Mouse (Mus musculus) midbrain, embryonic 10.5 days (tissue): ENCODE measurements at regions not wholly inside any gene's neighbourhood (a gene's known extent, or its start where the extent isn't known, plus 50 kb on each side); places are given as distances from the start of the nearest gene placed in this dataset.

Experiments
- DNase-seq: peaks from one replicate; pipeline ENCODE4 v3.0.0-alpha.2; 2017; ENCODE audit warnings: low spot score
- H3K27ac ChIP-seq: fragments of 300-500 bp; sonication (generic); replicated peaks from 2 replicates; pipeline ENCODE4 v1.5.1; 2016; ENCODE audit warnings: mild to moderate bottlenecking
- H3K27me3 ChIP-seq: fragments of 300-500 bp; sonication (generic); 2 replicates; pipeline ENCODE4 v1.6.1; 2016; ENCODE audit warnings: low read depth, mild to moderate bottlenecking; ENCODE audit not compliant: poor library complexity, severe bottlenecking
- H3K36me3 ChIP-seq: fragments of 300-500 bp; sonication (generic); 2 replicates; pipeline ENCODE4 v1.6.1; 2016; ENCODE audit warnings: mild to moderate bottlenecking, moderate library complexity
- H3K4me1 ChIP-seq: fragments of 300-500 bp; sonication (generic); 2 replicates; pipeline ENCODE4 v1.6.1; 2016
- H3K4me3 ChIP-seq: fragments of 300-500 bp; sonication (generic); 2 replicates; pipeline ENCODE4 v1.5.1; 2016; ENCODE audit warnings: mild to moderate bottlenecking, moderate library complexity
- H3K9me3 ChIP-seq: fragments of 300-500 bp; sonication (generic); replicated peaks from 2 replicates; pipeline ENCODE4 v1.6.1; 2016; ENCODE audit warnings: mild to moderate bottlenecking
- WGBS: fragments of 180-500 bp; shearing (Covaris S2); methylation state at CpG from one replicate; pipeline ENCODE4 v1.1.7; 2016; 5-methylcytosine and 5-hydroxymethylcytosine counted together

GRCm38 (mm10) chr17:15205799-15206198 is 164.5 kb upstream of the Gm3448 start:
- Histone ChIP-seq H3K4me3 (no peak overlapping the region), H3K27ac (no peak overlapping the region), H3K36me3 (no peaks in the 10 kb centered on the region), H3K27me3 (peaks cover 32% of the 10 kb centered on the region), H3K9me3 (no peaks in the 10 kb centered on the region), H3K4me1 (peaks cover 43% of the 10 kb centered on the region)
- 74% methylated on average over 4 of the region's 4 CpGs for WGBS
- DNase-seq = no peak

DNA sequence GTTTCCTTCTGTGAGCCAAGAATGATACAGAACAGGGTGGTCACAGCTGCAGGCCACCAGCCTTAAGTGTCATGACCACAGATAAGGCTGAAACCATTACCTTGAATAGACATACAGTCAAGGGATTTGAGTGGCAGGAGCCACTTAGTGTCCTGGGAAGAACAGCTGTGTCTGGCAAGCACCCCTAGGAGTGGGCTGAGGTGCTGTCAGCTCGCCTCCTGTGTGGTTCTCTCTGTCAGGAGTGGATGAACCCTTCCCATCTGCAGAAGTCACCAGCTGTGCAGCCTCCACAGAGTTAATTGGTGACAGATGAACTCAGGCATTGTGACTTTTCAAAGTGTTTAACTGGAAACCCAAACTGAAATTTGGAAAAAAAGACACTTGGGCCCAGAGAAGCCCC is 163.2 kb upstream of the Gm3448 start:
- no peaks in the 10 kb centered on the region for H3K36me3 ChIP-seq
- no peak for DNase-seq
- peaks cover 46% of the 10 kb centered on the region for H3K4me1 ChIP-seq
- peaks cover 32% of the 10 kb centered on the region for H3K27me3 ChIP-seq
- no peaks in the 10 kb centered on the region for H3K9me3 ChIP-seq
- H3K27ac ChIP-seq = no peak overlapping the region
- no peak overlapping the region for H3K4me3 ChIP-seq
- 68% methylated on average over 1 of the region's 1 CpGs for WGBS

- Histone ChIP-seq H3K27ac (peak overlapping the region; percentile 82), H3K4me1 (peaks cover 30% of the 10 kb centered on the region), H3K27me3 (peaks cover 17% of the 10 kb centered on the region; the same call in 1 of the 2 replicates), H3K9me3 (no peaks in the 10 kb centered on the region), H3K4me3 (no peak overlapping the region), H3K36me3 (no peaks in the 10 kb centered on the region)
- DNase-seq = no peak
- 42% methylated on average over 3 of the region's 3 CpGs for WGBS
These were observed 157.9 kb upstream of the Gm3448 start for GRCm38 (mm10) chr17:15199235-15199634.

- H3K4me1 ChIP-seq = peaks cover 42% of the 10 kb centered on the region
- 90% methylated on average over 6 of the region's 6 CpGs for WGBS
- DNase-seq = no peak
These were observed 156.0 kb upstream of the Gm3448 start for GRCm38 (mm10) chr17:15197361-15197760.

GRCm38 (mm10) chr17:15195819-15196218 is 154.5 kb upstream of the Gm3448 start:
- Histone ChIP-seq H3K4me1 (peaks cover 42% of the 10 kb centered on the region), H3K9me3 (no peaks in the 10 kb centered on the region), H3K27ac (peak overlapping the region; percentile 78), H3K27me3 (0 out of 2 replicates have a peak, but pooled peaks cover 9% of the 10 kb centered on the region), H3K36me3 (no peaks in the 10 kb centered on the region), H3K4me3 (no peak overlapping the region)
- DNase-seq = no peak
- WGBS = 83% methylated on average over 2 of the region's 2 CpGs

More at GRCm38 (mm10) chr17:15197361-15197760, 156.0 kb upstream of the Gm3448 start:
- Histone ChIP-seq H3K27ac (no peak overlapping the region), H3K36me3 (no peaks in the 10 kb centered on the region), H3K9me3 (no peaks in the 10 kb centered on the region), H3K4me3 (no peak overlapping the region), H3K27me3 (0 out of 2 replicates have a peak, but pooled peaks cover 9% of the 10 kb centered on the region)

GRCm38 (mm10) chr17:15194894-15195461 is 153.6 kb upstream of the Gm3448 start:
- H3K4me3 ChIP-seq = no peak overlapping the region
- H3K27ac ChIP-seq = peak overlapping the region; percentile 78
- peaks cover 46% of the 10 kb centered on the region for H3K4me1 ChIP-seq
- WGBS = 19% methylated on average over 7 of the region's 7 CpGs
- no peaks in the 10 kb centered on the region for H3K9me3 ChIP-seq
- 0 out of 2 replicates have a peak, but pooled peaks cover 9% of the 10 kb centered on the region for H3K27me3 ChIP-seq
- DNase-seq = peak; percentile 51
- no peaks in the 10 kb centered on the region for H3K36me3 ChIP-seq

GRCm38 (mm10) chr17:15193831-15194230 is 152.5 kb upstream of the Gm3448 start:
- Histone ChIP-seq H3K4me3 (no peak overlapping the region), H3K36me3 (no peaks in the 10 kb centered on the region), H3K27ac (no peak overlapping the region), H3K9me3 (no peaks in the 10 kb centered on the region), H3K4me1 (peaks cover 42% of the 10 kb centered on the region), H3K27me3 (0 out of 2 replicates have a peak, but pooled peaks cover 9% of the 10 kb centered on the region)
- DNase-seq = no peak
- WGBS = 77% methylated on average over 6 of the region's 6 CpGs

DNA sequence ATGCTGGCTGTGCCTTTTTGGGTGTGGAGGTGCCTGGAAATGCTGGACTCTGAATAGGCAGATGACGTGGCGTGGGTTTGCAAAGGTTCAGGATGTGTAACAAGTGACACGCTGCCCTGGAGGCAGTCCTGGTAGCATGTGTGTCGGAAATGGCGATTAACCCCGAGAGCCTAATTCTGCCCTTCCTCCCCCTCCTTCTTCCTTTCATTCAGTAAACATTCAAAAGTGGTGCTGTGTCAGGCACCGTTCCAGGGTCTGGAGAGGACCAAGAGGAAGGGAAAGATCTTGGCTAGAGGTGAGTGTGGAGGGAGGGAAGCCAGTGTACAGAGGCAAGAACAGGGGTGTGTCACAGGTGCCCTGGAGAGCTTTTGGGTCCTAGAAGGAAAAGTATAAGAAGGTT is 151.5 kb upstream of the Gm3448 start:
- H3K27ac ChIP-seq = peak overlapping the region; percentile 35; the same call in 1 of the 2 replicates
- H3K36me3 ChIP-seq = no peaks in the 10 kb centered on the region
- no peak overlapping the region for H3K4me3 ChIP-seq
- 79% methylated on average over 7 of the region's 7 CpGs for WGBS
- H3K4me1 ChIP-seq = peaks cover 36% of the 10 kb centered on the region
- no peak for DNase-seq
- H3K9me3 ChIP-seq = no peaks in the 10 kb centered on the region
- H3K27me3 ChIP-seq = 0 out of 2 replicates have a peak, but pooled peaks cover 9% of the 10 kb centered on the region

GRCm38 (mm10) chr17:15185217-15185616 is 143.9 kb upstream of the Gm3448 start:
- Histone ChIP-seq H3K27ac (peak overlapping the region; percentile 60), H3K9me3 (no peaks in the 10 kb centered on the region), H3K27me3 (0 out of 2 replicates have a peak, but pooled peaks cover 10% of the 10 kb centered on the region), H3K4me3 (no peak overlapping the region), H3K36me3 (no peaks in the 10 kb centered on the region), H3K4me1 (peaks cover 56% of the 10 kb centered on the region)
- DNase-seq = no peak
- 12% methylated on average over 5 of the region's 5 CpGs for WGBS

GRCm38 (mm10) chr17:15183800-15184199 is 142.5 kb upstream of the Gm3448 start:
- peak overlapping the region; percentile 49; the same call in 1 of the 2 replicates for H3K27ac ChIP-seq
- no peaks in the 10 kb centered on the region for H3K9me3 ChIP-seq
- H3K27me3 ChIP-seq = 0 out of 2 replicates have a peak, but pooled peaks cover 15% of the 10 kb centered on the region
- no peaks in the 10 kb centered on the region for H3K36me3 ChIP-seq
- H3K4me3 ChIP-seq = no peak overlapping the region
- peaks cover 60% of the 10 kb centered on the region for H3K4me1 ChIP-seq
- 81% methylated on average over 6 of the region's 6 CpGs for WGBS
- no peak for DNase-seq

DNA sequence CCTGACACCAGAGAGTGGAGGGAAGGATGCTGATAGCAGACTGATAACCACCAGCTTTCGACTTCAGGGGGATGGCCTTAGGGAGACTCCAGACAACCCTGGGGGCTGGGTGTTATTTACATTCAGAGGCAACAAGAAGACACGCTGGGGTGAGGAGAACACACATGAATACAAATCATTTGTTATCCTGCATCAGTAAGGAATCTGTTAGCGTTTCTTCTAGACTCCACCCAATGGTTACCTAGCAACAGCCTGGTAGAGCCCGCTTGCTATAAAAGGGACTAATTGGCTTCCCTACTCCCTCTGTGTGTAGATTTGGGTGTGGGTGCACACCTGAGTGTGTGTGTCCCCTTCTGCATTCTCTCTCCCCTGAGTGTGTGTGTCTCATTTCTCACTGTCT is 140.8 kb upstream of the Gm3448 start:
- Histone ChIP-seq H3K27ac (peak overlapping the region; percentile 28; the same call in 1 of the 2 replicates), H3K27me3 (0 out of 2 replicates have a peak, but pooled peaks cover 15% of the 10 kb centered on the region), H3K9me3 (no peaks in the 10 kb centered on the region), H3K4me3 (no peak overlapping the region), H3K36me3 (no peaks in the 10 kb centered on the region), H3K4me1 (peaks cover 60% of the 10 kb centered on the region)
- no peak for DNase-seq
- 33% methylated on average over 4 of the region's 4 CpGs for WGBS

GRCm38 (mm10) chr17:15180223-15180860 is 139.0 kb upstream of the Gm3448 start:
- Histone ChIP-seq H3K4me3 (no peak overlapping the region), H3K36me3 (no peaks in the 10 kb centered on the region), H3K27ac (peak overlapping the region; percentile 69), H3K27me3 (0 out of 2 replicates have a peak, but pooled peaks cover 15% of the 10 kb centered on the region), H3K9me3 (no peaks in the 10 kb centered on the region), H3K4me1 (peaks cover 56% of the 10 kb centered on the region)
- DNase-seq = no peak
- WGBS = 28% methylated on average over 10 of the region's 10 CpGs

- H3K36me3 ChIP-seq = no peaks in the 10 kb centered on the region
- peaks cover 47% of the 10 kb centered on the region for H3K4me1 ChIP-seq
- H3K27me3 ChIP-seq = 0 out of 2 replicates have a peak, but pooled peaks cover 15% of the 10 kb centered on the region
- no peak overlapping the region for H3K4me3 ChIP-seq
- WGBS = 61% methylated on average over 4 of the region's 4 CpGs
- H3K9me3 ChIP-seq = no peaks in the 10 kb centered on the region
- peak overlapping the region; percentile 59 for H3K27ac ChIP-seq
- DNase-seq = no peak
These were observed 138.1 kb upstream of the Gm3448 start for GRCm38 (mm10) chr17:15179411-15179951.
